In the genomic region with DNA sequence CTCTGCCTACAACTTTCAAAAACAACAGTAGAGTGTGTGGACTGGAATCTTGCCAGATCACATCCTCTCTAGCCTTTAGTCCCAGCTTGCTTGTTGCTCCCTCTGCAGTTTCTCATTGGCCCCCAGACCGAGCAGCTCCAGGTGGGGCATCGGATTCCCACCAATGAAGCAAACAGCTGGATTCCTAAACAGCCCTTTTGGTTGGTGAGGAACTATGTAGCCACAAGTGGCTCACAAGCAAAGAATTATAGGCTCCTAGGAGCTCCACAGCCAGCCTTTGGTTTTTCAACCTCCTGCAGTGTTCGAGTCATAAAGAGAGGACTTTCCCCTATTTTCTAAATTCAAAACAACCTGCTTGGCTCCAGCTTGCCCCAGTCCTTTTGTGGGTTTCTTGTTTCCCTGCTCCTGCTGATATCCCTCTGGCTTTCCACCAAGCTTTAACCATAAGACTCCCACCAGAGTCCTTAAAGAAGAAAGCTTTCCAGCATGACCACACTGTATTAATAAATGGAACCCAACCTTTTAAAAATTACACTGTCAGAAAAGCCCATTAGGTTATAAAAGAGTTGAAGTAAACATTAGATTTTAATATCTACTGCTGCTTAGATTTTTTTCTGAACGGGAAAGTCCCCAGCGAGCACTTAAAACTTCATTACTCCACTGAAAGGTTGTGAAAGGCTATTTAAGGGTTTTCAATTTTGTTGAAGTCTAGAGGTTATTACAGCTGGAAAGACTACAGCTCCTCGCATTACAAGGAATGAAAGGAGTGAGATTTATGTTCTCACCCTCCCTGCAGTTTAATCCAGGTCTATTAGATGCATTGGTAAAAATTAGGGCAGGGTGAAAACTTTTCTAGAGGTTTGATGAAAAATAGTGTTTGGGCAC, we compare ENCODE assay signal across 16 mouse cellular contexts.
DNase-seq lines count a peak whose midpoint lies in the region; ATAC-seq and TF ChIP-seq lines count a peak whose summit lies in the region.
"Had no signal": no experiment of that assay in that cellular context is flagged by ENCODE, and none has a peak within 500 bp of the region (broad histone marks: within the 10 kb centered on the region; RNA-seq: fewer than 3 reads in every experiment).

No protein-coding gene starts in this region.

- DNase-seq in forebrain, embryonic 11.5 days (ENCODE audit: low spot score): peak; percentile 52
- DNase-seq in lung, embryonic 14.5 days: peak; percentile 30
- DNase-seq in lung, postnatal 36 days: no peak
- DNase-seq in brain, embryonic 14.5 days (ENCODE audit: low read depth): peak; percentile 65
- no peak for DNase-seq in layer of hippocampus, adult 9-10 months (ENCODE audit: low spot score)
- DNase-seq in thymus, postnatal 0 days (ENCODE audit: low spot score): no peak
- DNase-seq: adrenal gland, postnatal 36 days; cerebellum, postnatal 36 days; heart, adult 18-20 months; lung, postnatal 10 days had no signal

- TF ChIP-seq POLR2A in brain, embryonic 14.5 days (IDR thresholded peaks at IDR 0.05; ENCODE audit: borderline replicate concordance, extremely low read depth, insufficient read depth, insufficient read length, poor library complexity, severe bottlenecking): no peak

- no peak overlapping the region for H3K9ac ChIP-seq in forebrain, embryonic 11.5 days (ENCODE audit: low read length)
- no peak overlapping the region for H3K9ac ChIP-seq in forebrain, embryonic 15.5 days (replicated peaks)
- no peak overlapping the region for H3K9ac ChIP-seq in lung, embryonic 14.5 days
- no peak overlapping the region for H3K9ac ChIP-seq in limb, embryonic 12.5 days (replicated peaks)
- H3K9ac ChIP-seq: midbrain, embryonic 12.5 days had no signal

- no peak overlapping the region for H3K4me3 ChIP-seq in forebrain, embryonic 11.5 days (ENCODE audit: low read depth, low read length)
- no peak overlapping the region for H3K4me3 ChIP-seq in forebrain, embryonic 15.5 days
- no peak overlapping the region for H3K4me3 ChIP-seq in lung, embryonic 14.5 days (ENCODE audit: low read depth, low read length)
- no peak overlapping the region for H3K4me3 ChIP-seq in limb, embryonic 12.5 days (replicated peaks)
- H3K4me3 ChIP-seq: erythroblast, embryonic 14.5 days; midbrain, embryonic 12.5 days had no signal

- ATAC-seq in forebrain, embryonic 11.5 days (replicated peaks; ENCODE audit: low FRiP score): no peak
- no peak for ATAC-seq in forebrain, embryonic 15.5 days (replicated peaks)
- ATAC-seq in lung, embryonic 14.5 days (ENCODE audit: insufficient read depth): no peak
- peak; percentile 95 for ATAC-seq in limb, embryonic 12.5 days (ENCODE audit: insufficient number of reproducible peaks, insufficient read depth, low FRiP score, low TSS enrichment, low read depth)
- ATAC-seq: hindbrain, embryonic 16.5 days had no signal

- no peak overlapping the region for H3K27ac ChIP-seq in forebrain, embryonic 11.5 days (ENCODE audit: low read depth, low read length)
- no peak overlapping the region for H3K27ac ChIP-seq in forebrain, embryonic 15.5 days (replicated peaks)
- no peak overlapping the region for H3K27ac ChIP-seq in lung, embryonic 14.5 days (ENCODE audit: low read depth)
- peak overlapping the region; percentile 64 for H3K27ac ChIP-seq in limb, embryonic 12.5 days
- H3K27ac ChIP-seq: midbrain, embryonic 12.5 days had no signal

- TF ChIP-seq CTCF in lung, embryonic 14.5 days (IDR thresholded peaks at IDR 0.05; ENCODE audit: low read depth): no peak
- no peak for TF ChIP-seq CTCF in brain, embryonic 14.5 days (IDR thresholded peaks at IDR 0.05; ENCODE audit: borderline replicate concordance, extremely low read depth, insufficient read depth, insufficient read length)

- 28% methylated on average over 6 of the region's 6 CpGs for WGBS in forebrain, embryonic 11.5 days
- 38% methylated on average over 6 of the region's 6 CpGs for WGBS in forebrain, embryonic 15.5 days
- 40% methylated on average over 6 of the region's 6 CpGs for WGBS in lung, embryonic 14.5 days
- 10% methylated on average over 6 of the region's 6 CpGs for WGBS in limb, embryonic 12.5 days

- no peaks in the 10 kb centered on the region for H3K9me3 ChIP-seq in forebrain, embryonic 11.5 days (ENCODE audit: control insufficient read depth, low read length)
- 0 out of 2 replicates have a peak, but pooled peaks cover 3% of the 10 kb centered on the region for H3K9me3 ChIP-seq in forebrain, embryonic 15.5 days
- H3K9me3 ChIP-seq in lung, embryonic 14.5 days (ENCODE audit: low read depth, low read length): no peaks in the 10 kb centered on the region
- H3K9me3 ChIP-seq in limb, embryonic 12.5 days: peaks cover 4% of the 10 kb centered on the region; the same call in 1 of the 2 replicates
- H3K9me3 ChIP-seq: midbrain, embryonic 12.5 days had no signal

- H3K4me2 ChIP-seq in forebrain, embryonic 11.5 days (ENCODE audit: low read depth, low read length, severe bottlenecking): no peak overlapping the region
- no peak overlapping the region for H3K4me2 ChIP-seq in forebrain, embryonic 15.5 days (replicated peaks)
- H3K4me2 ChIP-seq in lung, embryonic 14.5 days: no peak overlapping the region
- H3K4me2 ChIP-seq in limb, embryonic 12.5 days: peak overlapping the region; percentile 26; the same call in 1 of the 2 replicates
- H3K4me2 ChIP-seq: liver, embryonic 11.5 days; midbrain, embryonic 12.5 days had no signal

- no peaks in the 10 kb centered on the region for H3K36me3 ChIP-seq in forebrain, embryonic 11.5 days (ENCODE audit: control insufficient read depth, insufficient read depth, low read length)
- no peaks in the 10 kb centered on the region for H3K36me3 ChIP-seq in forebrain, embryonic 15.5 days
- H3K36me3 ChIP-seq in lung, embryonic 14.5 days (ENCODE audit: insufficient read depth): no peaks in the 10 kb centered on the region
- H3K36me3 ChIP-seq in limb, embryonic 12.5 days: no peaks in the 10 kb centered on the region
- H3K36me3 ChIP-seq: midbrain, embryonic 12.5 days had no signal

- no peaks in the 10 kb centered on the region for H3K4me1 ChIP-seq in forebrain, embryonic 11.5 days (replicated peaks; ENCODE audit: control insufficient read depth, insufficient read depth, low read length)
- no peaks in the 10 kb centered on the region for H3K4me1 ChIP-seq in forebrain, embryonic 15.5 days
- H3K4me1 ChIP-seq in lung, embryonic 14.5 days (ENCODE audit: insufficient read depth): no peaks in the 10 kb centered on the region
- H3K4me1 ChIP-seq in limb, embryonic 12.5 days (replicated peaks): peaks cover 8% of the 10 kb centered on the region; the same call in 1 of the 2 replicates
- H3K4me1 ChIP-seq: midbrain, embryonic 12.5 days had no signal

- no peaks in the 10 kb centered on the region for H3K27me3 ChIP-seq in forebrain, embryonic 11.5 days (ENCODE audit: control insufficient read depth, insufficient read depth, low read length)
- no peaks in the 10 kb centered on the region for H3K27me3 ChIP-seq in forebrain, embryonic 15.5 days
- no peaks in the 10 kb centered on the region for H3K27me3 ChIP-seq in lung, embryonic 14.5 days (ENCODE audit: insufficient read depth, low read length)
- H3K27me3 ChIP-seq in limb, embryonic 12.5 days: no peaks in the 10 kb centered on the region
- H3K27me3 ChIP-seq: midbrain, embryonic 12.5 days had no signal

Comparison
In these comparisons a context has a peak if more than half of its experiments do, and no peak if none do; other contexts are left out.
1. DNase-seq: peak in forebrain, embryonic 11.5 days (single experiment), lung, embryonic 14.5 days (single experiment) and brain, embryonic 14.5 days (single experiment); none in lung, postnatal 36 days (single experiment), layer of hippocampus, adult 9-10 months (single experiment) and thymus, postnatal 0 days (single experiment).